Mouse (Mus musculus): ENCODE results near the gene Tfr2.

The Tfr2 gene

DNA sequence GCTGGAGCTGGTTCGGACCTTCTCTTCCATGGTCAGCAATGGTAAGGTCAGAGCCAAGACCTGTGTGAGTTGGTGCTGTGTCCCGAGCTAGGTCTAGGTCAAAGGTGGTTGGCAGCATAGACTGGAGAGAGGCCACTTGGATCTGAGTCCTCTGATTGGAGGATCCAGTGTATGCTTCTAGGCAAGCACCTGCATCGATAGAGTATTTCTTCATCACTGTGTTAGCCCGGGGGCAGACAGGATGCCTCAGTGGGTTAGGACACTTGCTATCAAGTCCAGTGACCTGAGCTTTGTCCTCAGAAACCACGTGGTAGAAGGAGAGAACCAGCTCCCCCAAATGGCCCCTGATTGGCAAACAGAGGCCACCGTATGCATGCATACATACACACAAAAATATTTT, 10.6 kb downstream of the Tfr2 start:
- no peak for DNase-seq (ENCODE audit: extremely low read depth, insufficient read length, low spot score)

DNA sequence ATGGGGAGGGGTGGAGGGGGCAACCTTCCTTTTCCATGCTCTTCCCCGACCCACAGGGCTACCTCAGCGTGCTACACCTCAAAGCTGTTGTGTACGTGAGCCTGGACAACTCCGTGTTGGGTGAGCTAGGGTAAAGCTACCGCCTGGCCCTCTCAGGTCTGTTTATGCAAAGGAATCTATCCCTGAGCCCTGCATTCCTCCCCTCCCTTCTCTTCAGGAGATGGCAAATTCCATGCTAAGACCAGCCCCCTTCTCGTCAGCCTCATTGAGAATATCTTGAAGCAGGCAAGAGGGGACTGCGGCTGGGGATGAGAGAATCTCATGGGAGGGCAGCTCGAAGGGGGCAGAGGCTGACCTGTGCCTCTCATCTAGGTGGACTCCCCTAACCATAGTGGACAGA, 13.1 kb downstream of the Tfr2 start:
- DNase-seq (ENCODE audit: extremely low read depth, insufficient read length, low spot score) = no peak

- DNase-seq (ENCODE audit: extremely low read depth, insufficient read length, low spot score) = no peak
These were observed 14.1 kb downstream of the Tfr2 start for GRCm38 (mm10) chr5:137583670-137584169.

GRCm38 (mm10) chr5:137584976-137585375, 15.3 kb downstream of the Tfr2 start:
- DNase-seq (ENCODE audit: extremely low read depth, insufficient read length, low spot score) = no peak

DNA sequence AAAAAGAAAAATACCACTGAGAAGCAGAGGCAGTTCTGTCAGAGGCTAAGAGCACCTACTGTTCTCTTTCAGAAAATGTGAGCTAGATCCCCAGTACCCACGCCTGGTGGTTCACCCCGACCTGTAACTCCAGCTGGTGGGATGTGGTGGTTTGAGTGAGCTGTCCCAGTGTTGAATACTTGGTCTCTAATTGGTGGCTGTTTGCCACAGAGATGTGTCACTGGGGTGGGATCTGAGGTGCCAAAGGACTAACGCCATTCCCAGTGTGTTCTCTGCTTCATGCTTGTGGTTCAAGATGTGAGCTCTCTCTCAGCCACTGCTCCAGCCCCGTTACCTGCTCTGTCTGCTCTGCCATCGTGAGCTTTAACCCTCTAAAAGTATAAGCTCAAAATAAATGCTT, 20.9 kb downstream of the Tfr2 start:
- DNase-seq (ENCODE audit: extremely low read depth, insufficient read length, low spot score) = peak; percentile 64

DNA sequence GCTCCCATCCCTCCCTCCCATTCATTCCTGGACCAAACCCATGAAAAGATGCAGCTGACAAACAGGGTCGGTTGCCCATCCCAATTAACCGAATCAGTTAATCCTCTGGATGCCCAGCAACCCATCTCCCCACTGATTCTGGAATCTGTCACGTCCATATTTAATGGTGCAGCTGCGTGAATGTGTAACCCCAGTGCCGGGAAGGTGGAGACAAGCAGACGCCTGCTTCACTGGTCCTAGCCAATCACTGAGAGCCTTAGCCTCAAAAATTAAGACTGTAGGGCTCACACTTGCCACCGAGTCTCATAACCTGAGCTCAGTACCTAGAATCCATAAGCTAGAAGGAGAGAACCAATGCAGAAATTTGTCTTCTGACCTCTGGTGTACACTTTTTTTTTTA, 26.3 kb downstream of the Tfr2 start:
- no peak for DNase-seq (ENCODE audit: extremely low read depth, insufficient read length, low spot score)

DNA sequence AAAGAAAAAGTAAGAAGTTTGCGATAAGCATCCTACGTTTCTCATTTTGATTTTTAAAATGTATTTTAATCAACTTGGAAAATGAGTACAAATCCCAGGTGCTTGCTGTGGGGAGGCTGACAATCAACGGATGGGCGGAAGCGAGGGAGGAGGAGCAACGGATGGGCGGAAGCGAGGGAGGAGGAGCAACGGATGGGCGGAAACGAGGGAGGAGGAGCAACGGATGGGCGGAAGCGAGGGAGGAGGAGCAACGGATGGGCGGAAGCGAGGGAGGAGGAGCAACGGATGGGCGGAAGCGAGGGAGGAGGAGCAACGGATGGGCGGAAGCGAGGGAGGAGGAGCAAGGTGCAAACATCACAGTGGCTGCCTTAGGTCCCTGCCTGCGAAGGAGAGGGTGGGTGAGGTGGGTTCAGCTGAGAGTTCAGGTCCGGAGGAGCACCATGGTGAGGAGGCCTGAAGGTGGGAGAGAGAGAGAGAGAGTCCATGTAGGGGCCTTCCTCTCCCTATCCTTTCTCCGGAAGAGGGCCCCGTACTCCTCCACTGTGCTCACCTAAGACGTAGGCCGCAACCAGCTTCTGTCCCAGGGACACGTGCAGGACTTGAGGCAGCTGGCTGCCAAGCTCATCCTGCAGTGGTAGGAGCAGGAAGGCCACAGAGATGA, 27.1 kb downstream of the Tfr2 start:
- no peak for DNase-seq (ENCODE audit: extremely low read depth, insufficient read length, low spot score)

DNA sequence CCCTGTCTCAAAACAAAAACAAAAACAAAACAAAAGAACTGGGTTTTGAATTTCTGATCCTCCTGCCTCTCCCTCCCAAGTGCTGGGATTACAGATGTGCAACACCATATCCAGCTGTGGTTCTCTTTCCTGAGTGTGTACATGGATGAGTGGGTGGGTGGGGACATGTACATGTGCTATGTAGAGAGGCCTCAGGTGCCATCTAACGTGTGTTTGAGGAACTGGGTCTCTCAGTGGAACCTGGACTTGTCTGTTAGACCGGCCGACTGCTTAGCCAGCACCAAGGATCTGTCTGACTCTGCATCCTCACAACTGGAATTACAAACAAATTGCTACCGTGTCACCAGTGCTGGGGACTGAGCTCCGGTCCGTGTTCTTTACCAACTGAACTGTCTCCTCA, 28.0 kb downstream of the Tfr2 start:
- DNase-seq (ENCODE audit: extremely low read depth, insufficient read length, low spot score) = no peak

GRCm38 (mm10) chr5:137598100-137598826, 28.6 kb downstream of the Tfr2 start:
- no peak for DNase-seq (ENCODE audit: extremely low read depth, insufficient read length, low spot score)

DNA sequence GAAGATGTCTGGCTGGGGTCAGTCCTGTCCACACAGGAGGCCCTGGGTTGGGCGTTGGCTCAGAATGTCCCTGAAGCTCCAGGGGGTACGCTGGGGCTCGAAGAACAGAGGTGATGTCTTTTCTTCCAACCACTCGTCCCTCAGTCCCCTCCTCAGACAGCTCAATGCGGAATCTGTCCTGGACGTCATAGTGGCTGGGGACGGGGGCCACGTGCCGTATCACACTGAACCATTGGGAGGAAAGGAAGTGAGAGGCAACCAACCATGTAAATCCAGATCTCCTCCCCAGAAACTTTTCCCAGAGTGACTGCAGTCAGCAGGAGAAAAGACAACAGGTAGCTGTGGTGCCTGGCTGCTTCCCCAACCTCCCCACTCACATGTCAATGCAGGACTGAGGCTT, 30.0 kb downstream of the Tfr2 start:
- DNase-seq (ENCODE audit: extremely low read depth, insufficient read length, low spot score) = no peak

DNA sequence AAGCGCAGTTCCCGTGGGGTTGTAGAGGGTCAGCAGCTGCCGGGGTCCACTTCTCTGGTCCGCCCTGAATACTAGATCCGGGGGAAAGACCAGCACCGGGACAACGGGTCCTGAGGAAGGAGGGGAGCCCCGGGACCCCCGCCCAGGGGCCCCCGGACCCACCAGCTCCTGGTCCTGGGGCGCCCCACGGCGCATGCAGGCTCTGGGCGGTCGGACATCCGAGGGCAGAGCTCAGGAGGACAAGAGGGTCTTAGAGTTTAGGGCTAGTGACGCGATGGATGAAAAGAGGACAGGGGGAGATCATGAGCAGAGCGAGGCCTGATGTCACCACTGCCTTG, 30.6 kb downstream of the Tfr2 start:
- no peak for DNase-seq (ENCODE audit: extremely low read depth, insufficient read length, low spot score)

DNA sequence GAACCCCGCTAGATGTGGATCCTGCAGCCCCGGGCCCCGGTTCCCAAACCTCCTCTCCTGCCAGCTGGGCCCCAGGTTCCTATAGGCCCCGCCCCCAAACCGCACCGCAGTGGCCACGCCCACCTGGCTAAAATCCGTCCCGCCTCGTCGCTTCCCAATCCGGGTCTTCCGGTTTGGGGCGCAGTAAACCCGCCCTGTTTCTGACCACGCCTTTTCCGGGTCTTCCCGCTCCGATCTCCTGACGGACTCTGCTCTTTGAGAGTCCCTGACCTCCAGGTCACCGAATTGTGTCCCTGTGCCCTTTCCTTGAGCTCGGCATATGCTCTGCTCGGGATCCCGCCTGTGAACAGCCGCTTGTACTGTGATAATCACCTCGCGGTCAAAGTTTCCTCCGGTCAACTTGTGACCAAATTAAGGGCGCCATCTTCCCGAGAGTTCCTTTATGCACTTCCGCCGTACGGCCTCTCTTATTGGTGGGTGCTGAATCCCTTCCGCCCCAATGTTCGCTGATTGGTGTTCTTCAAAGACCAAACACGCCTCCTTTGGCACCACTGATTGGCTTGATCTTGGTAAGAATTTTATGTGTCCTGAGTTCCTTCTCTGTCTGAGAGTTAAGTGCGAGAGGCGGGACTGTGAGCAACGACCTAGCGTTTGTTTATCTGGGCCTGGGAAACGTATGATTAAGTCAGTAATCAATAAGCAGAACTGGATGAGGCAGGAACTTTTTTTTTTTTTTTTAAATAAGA, 31.2 kb downstream of the Tfr2 start, which contains the start of gene Mospd3:
Gene Mospd3 (minus strand): TSS at position 440 of the 746 bp plus-strand sequence.
- peak; percentile 96 for DNase-seq (ENCODE audit: extremely low read depth, insufficient read length, low spot score)

GRCm38 (mm10) chr5:137601365-137601729, 31.7 kb downstream of the Tfr2 start:
- DNase-seq (ENCODE audit: extremely low read depth, insufficient read length, low spot score) = no peak

- DNase-seq (ENCODE audit: extremely low read depth, insufficient read length, low spot score) = no peak
These were observed 38.4 kb downstream of the Tfr2 start for GRCm38 (mm10) chr5:137607860-137608653.

DNA sequence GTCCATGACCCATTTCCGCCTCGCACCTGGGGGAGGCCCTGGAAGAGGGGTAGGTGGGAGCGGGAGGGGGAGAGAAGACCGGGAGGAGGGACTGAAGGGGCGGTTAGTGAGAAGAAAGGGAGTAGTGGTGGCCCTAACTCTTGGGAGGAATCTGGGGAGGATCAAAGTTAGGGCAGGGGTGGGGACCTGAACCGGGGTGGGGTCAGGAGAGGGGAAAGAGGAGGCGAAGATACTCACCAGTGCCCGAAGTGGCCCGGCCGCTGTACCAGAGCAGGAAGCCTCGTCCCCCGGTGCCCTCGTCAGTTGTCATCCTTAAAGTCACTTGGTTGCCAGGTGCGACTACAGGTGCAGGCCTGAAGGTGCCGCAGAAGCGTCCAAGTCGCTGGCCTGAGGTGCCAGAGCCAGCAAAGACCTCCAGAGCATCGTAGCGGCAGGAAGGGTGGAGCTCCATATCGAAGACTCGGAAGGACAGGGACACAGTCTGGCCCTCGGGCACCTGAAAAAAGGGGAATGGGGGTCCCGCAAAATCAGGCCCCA, 39.1 kb downstream of the Tfr2 start:
- no peak for DNase-seq (ENCODE audit: extremely low read depth, insufficient read length, low spot score)

GRCm38 (mm10) chr5:137609292-137609691, 39.7 kb downstream of the Tfr2 start:
- DNase-seq (ENCODE audit: extremely low read depth, insufficient read length, low spot score) = no peak

DNA sequence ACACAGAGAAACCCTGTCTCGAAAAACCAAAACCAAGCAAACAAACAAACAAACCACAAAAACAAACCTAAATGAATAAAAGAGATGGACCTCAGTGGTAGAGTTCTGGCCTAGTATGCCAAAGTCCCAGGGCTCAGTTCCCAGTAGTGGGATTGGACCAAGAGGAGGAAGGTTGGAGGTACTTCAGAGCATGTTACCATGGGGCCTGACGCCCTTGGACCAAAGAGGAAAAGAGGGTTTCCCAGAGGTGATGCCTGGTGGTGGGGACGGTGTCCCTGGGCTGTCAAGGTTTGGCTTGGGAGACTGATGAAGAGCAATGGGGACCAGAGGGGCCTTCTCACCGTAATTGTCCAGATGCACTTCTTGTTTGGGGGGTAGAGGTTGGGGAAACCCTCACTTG, 40.4 kb downstream of the Tfr2 start:
- no peak for DNase-seq (ENCODE audit: extremely low read depth, insufficient read length, low spot score)

DNA sequence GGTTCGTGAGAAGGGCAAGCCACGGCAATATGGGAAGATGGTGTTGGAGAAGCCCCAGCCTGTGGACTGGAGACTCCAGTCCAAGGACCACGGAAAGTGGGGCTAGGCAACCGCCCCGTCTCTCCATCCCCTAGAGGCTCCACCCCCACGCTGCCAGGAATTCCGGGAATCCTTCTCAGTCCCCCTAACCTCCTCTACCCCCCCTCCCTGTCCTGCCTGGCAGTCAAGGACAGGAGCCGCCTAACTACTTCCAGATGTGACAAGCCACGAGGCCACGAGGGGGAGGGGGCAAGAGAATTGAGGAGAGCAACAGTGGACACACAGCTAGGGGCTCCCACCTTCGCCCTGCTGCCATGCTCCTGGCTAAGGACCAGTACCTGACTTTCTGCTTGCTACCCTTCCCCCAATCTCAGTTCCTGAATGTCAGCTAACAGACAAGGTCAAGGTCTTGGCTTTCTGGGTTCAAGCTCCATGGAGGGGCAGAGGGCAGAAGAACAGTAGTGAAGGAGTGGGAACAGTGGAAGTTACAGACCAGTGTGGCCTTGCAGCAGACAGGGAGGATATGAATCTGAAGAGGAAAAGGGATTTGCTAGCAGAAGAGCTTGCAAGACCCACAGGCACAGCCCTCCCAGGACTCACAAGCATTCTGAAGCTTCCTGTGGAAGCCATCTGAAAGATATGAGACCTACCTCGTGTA, 41.1 kb downstream of the Tfr2 start:
- DNase-seq (ENCODE audit: extremely low read depth, insufficient read length, low spot score) = peak; percentile 85

- peak; percentile 95 for DNase-seq (ENCODE audit: extremely low read depth, insufficient read length, low spot score)
These were observed 41.6 kb downstream of the Tfr2 start for GRCm38 (mm10) chr5:137611245-137611602.

DNA sequence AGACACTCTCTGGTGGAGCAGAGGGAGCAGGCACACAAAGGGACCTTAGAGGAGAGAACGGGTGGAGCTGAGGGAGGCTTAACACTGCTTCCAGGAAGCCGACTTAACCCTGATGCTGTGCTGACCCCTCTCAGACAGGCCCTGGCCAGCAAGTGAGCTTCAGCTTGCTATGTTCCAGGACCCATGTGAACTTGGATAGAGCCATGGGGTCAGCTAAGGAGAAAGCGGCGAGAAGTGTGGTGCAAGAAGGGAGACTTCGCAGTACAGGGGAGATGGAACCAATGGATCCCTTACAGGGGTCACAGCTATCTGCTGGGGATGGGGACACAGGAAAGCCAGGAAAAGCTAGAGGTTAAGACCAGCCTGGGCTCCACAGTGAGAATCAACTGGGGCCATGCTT, 43.4 kb downstream of the Tfr2 start:
- DNase-seq (ENCODE audit: extremely low read depth, insufficient read length, low spot score) = peak; percentile 49
